Mouse (Mus musculus) cerebellum, adult 9-10 months (tissue): ENCODE measurements at regions not wholly inside any gene's neighbourhood (a gene's known extent, or its start where the extent isn't known, plus 50 kb on each side); places are given as distances from the start of the nearest gene placed in this dataset.

Experiments
- DNase-seq: peaks from one replicate; pipeline ENCODE4 v3.0.0; 2022

- DNase-seq = no peak
Observed at GRCm38 (mm10) chr2:137575750-137576149, 459.3 kb upstream of the Jag1 start.

- no peak for DNase-seq
Observed at GRCm38 (mm10) chr2:137574845-137575449, 458.5 kb upstream of the Jag1 start.

- no peak for DNase-seq
Observed at GRCm38 (mm10) chr2:137571146-137571545, 454.7 kb upstream of the Jag1 start.

- DNase-seq = no peak
Observed at GRCm38 (mm10) chr2:137566619-137567018, 450.2 kb upstream of the Jag1 start.

- no peak for DNase-seq
Observed at GRCm38 (mm10) chr2:137564064-137564624, 447.7 kb upstream of the Jag1 start.

- no peak for DNase-seq
Observed at GRCm38 (mm10) chr2:137560366-137560765, 443.9 kb upstream of the Jag1 start.

GRCm38 (mm10) chr2:137553871-137554270 lies 437.4 kb upstream of the Jag1 start:
- DNase-seq = no peak

GRCm38 (mm10) chr2:137536581-137536980 lies 420.1 kb upstream of the Jag1 start:
- DNase-seq = no peak

- no peak for DNase-seq
Observed at GRCm38 (mm10) chr2:137516271-137516670, 399.8 kb upstream of the Jag1 start.

GRCm38 (mm10) chr2:137515043-137515442 lies 398.6 kb upstream of the Jag1 start:
- no peak for DNase-seq

- DNase-seq = no peak
Observed at GRCm38 (mm10) chr2:137513895-137514506, 397.6 kb upstream of the Jag1 start.

- no peak for DNase-seq
Observed at GRCm38 (mm10) chr2:137510671-137511235, 394.3 kb upstream of the Jag1 start.

- DNase-seq = no peak
Observed at GRCm38 (mm10) chr2:137501236-137501635, 384.8 kb upstream of the Jag1 start.

GRCm38 (mm10) chr2:137497616-137498015 lies 381.2 kb upstream of the Jag1 start:
- no peak for DNase-seq

GRCm38 (mm10) chr2:137493600-137493999 lies 377.2 kb upstream of the Jag1 start:
- DNase-seq = no peak

GRCm38 (mm10) chr2:137489181-137489682 lies 372.8 kb upstream of the Jag1 start:
- DNase-seq = no peak

GRCm38 (mm10) chr2:137468769-137469168 lies 352.3 kb upstream of the Jag1 start:
- DNase-seq = no peak

- DNase-seq = no peak
Observed at GRCm38 (mm10) chr2:137457061-137457753, 340.8 kb upstream of the Jag1 start.

- DNase-seq = no peak
Observed at GRCm38 (mm10) chr2:137456436-137456835, 340.0 kb upstream of the Jag1 start.

GRCm38 (mm10) chr2:137446919-137447318 lies 330.5 kb upstream of the Jag1 start:
- DNase-seq = no peak

- DNase-seq = no peak
Observed at GRCm38 (mm10) chr2:137437741-137438140, 321.3 kb upstream of the Jag1 start.

GRCm38 (mm10) chr2:137436161-137436560 lies 319.7 kb upstream of the Jag1 start:
- DNase-seq = no peak

GRCm38 (mm10) chr2:137422656-137423055 lies 306.2 kb upstream of the Jag1 start:
- no peak for DNase-seq
